Mouse (Mus musculus) heart, adult 2 months (tissue): ENCODE results near the gene Furin.

Experiments used
- EP300 ChIP-seq: fragments of 200-500 bp; IDR thresholded peaks from 2 replicates; pipeline ENCODE4 v1.6.1; 2011; ENCODE audit warnings: low read depth, low read length, control low read depth; ENCODE audit not compliant: insufficient read depth
- POLR2A ChIP-seq: fragments of 200-500 bp; IDR thresholded peaks from 2 replicates; pipeline ENCODE4 v1.6.1; 2011; ENCODE audit warnings: mild to moderate bottlenecking, low read depth, low read length, control low read depth; ENCODE audit not compliant: insufficient read depth

DNA sequence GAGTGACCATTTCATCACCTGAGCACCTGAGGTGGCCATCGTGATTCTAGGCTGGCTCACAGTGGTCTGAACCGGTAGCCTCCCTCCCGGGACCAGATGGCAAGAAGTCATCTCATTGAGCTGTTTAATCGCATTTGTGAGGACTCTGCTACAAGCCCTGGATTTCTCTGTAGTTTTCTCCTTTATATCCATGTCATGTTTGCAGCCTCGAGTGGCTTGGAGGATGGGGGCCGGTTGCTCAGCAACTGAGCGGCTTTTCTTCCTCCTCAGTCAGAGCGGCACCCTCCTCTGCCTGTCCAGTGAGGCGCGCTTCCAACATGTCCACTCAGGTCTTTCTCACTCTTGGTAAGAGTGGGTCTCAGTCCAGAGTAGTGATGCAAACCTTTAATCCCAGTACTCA is 29.0 kb downstream of the Furin start:
- TF ChIP-seq POLR2A, result no peak
- no peak for TF ChIP-seq EP300
